Mouse (Mus musculus) spleen, adult 2 months (tissue): ENCODE data around the gene Nsmce1. TPM values are rescaled to one million over a fixed set of nuclear protein-coding genes. Genes with fewer than 3 reads are reported as not detected.

Source experiments
- DNase-seq, 2 experiments: peaks; one replicate each; pipeline versions ENCODE4 v3.0.0 to v3.0.0-alpha.2; 2012 to 2021; ENCODE audit warnings: low spot score in 2 of 2, low read depth in 1 of 2
- H3K27ac ChIP-seq: fragments of 200-500 bp; 2 replicates; pipeline ENCODE4 v1.5.1; 2012; ENCODE audit warnings: low read length, inconsistent platforms; ENCODE audit not compliant: insufficient read depth
- H3K27me3 ChIP-seq: fragments of 200-500 bp; 2 replicates; pipeline ENCODE4 v1.6.1; 2012; ENCODE audit warnings: mild to moderate bottlenecking, moderate library complexity, low read length, inconsistent platforms; ENCODE audit not compliant: control insufficient read depth, insufficient read depth
- H3K36me3 ChIP-seq: fragments of 200-500 bp; 2 replicates; pipeline ENCODE4 v1.6.1; 2012; ENCODE audit warnings: mild to moderate bottlenecking, low read length, inconsistent platforms; ENCODE audit not compliant: control insufficient read depth, insufficient read depth
- H3K4me1 ChIP-seq: fragments of 200-500 bp; 2 replicates; pipeline ENCODE4 v1.6.1; 2011; ENCODE audit warnings: inconsistent platforms; ENCODE audit not compliant: control insufficient read depth, insufficient read depth, insufficient read length
- H3K4me3 ChIP-seq: fragments of 200-500 bp; 2 replicates; pipeline ENCODE4 v1.5.1; 2011; ENCODE audit warnings: mild to moderate bottlenecking, inconsistent platforms; ENCODE audit not compliant: insufficient read depth, insufficient read length; ENCODE audit errors: extremely low read depth
- CTCF ChIP-seq: fragments of 200-500 bp; IDR thresholded peaks from 2 replicates; pipeline ENCODE4 v1.5.1; 2011; ENCODE audit warnings: mild to moderate bottlenecking, inconsistent platforms; ENCODE audit not compliant: insufficient read depth, insufficient read length, insufficient replicate concordance; ENCODE audit errors: extremely low read depth
- POLR2A ChIP-seq: fragments of 200-500 bp; IDR thresholded peaks from 2 replicates; pipeline ENCODE4 v1.6.1; 2011; ENCODE audit warnings: low read depth, low read length, inconsistent platforms
- WGBS: fragments of 180-500 bp; shearing (Covaris S2); methylation state at CpG from one replicate; pipeline ENCODE4 v1.1.7; 2018; 5-methylcytosine and 5-hydroxymethylcytosine counted together
- polyA plus RNA-seq: library from polyadenylated mRNA; depleted of rRNA; stranded (reverse); fragments of >200 nt; gene quantifications from 2 replicates; pipeline ENCODE4 v1.2.3, GENCODE M21; 2012

The Nsmce1 gene
- polyA plus RNA-seq, 1 experiment, result 38.4 TPM

DNA sequence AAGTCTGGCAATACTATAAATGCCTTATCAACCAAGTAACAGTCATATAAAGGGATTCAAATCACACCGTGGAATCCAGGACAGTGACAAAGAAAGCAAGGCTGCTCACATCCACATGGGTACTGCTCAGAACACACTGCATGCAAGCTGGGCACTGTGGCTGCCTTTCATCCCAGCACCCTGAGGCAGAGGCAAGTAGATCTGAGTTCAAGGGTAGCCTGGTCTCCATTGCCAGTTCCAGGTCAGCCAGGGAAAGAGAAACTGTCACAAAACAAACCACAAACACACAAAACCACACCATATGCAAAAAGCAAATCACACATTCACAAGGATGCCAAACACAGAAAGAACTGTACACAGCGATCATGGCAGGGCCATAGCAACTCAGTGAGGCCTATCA lies 1.8 kb downstream of the Nsmce1 start:
- TF ChIP-seq POLR2A (no peak), CTCF (no peak)
- no peak overlapping the region for H3K4me3 ChIP-seq
- H3K36me3 ChIP-seq, result peaks cover 1% of the 10 kb centered on the region; the same call in 1 of the 2 replicates
- 40% methylated on average over 2 of the region's 2 CpGs for WGBS
- H3K27ac ChIP-seq, result peak overlapping the region; percentile 92
- H3K27me3 ChIP-seq, result no peaks in the 10 kb centered on the region
- no peak for DNase-seq
- peaks cover 61% of the 10 kb centered on the region for H3K4me1 ChIP-seq

DNA sequence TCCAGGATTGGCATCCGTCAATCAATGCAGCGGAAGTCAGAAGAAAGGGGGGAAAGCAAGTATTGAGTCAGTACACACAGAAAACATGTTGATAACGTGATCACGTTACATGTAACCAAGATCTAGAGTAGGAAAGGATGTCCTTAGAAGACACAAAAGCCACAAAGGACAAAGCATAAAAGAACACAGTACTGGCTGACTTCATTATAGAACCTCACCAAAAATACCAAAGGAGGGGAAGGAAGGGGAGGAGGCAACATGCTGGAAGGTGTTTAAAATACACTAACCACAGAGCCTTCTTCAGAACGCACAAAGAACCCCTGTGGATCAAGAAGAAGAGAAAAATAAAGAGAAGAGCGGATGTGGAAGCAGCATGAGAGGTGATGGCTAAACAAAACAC lies 2.7 kb downstream of the Nsmce1 start:
- TF ChIP-seq CTCF (no peak), POLR2A (no peak; the same call in 1 of the 2 replicates)
- Histone ChIP-seq H3K4me1 (peaks cover 56% of the 10 kb centered on the region), H3K36me3 (peaks cover 3% of the 10 kb centered on the region), H3K27ac (peak overlapping the region; percentile 92), H3K4me3 (no peak overlapping the region), H3K27me3 (no peaks in the 10 kb centered on the region)
- WGBS, result 44% methylated on average over 6 of the region's 6 CpGs
- peak in 1 of 2 experiments; percentile 69 for DNase-seq

DNA sequence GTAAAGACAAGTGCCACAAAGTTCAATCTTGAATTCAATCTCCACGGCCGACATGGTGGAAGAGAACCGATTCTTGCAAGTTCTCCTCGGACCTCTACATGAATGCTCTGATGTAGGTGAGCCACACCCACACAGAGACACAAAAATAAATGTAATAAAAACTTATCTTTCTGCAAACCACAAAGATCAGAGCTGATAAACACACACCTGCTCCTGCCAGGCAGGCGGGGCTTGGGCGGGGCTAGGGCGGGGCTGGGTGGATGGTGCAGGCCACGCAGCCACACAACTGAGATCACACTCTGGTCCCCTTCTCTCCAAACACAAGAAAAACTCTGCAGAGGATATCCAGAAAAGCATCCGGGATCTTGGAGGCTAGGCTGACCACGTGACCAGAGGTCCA lies 4.3 kb downstream of the Nsmce1 start:
- peak in 1 of 2 experiments; percentile 34 for DNase-seq
- 44% methylated on average over 10 of the region's 10 CpGs for WGBS
- no peak overlapping the region for H3K4me3 ChIP-seq
- H3K36me3 ChIP-seq, result peaks cover 8% of the 10 kb centered on the region
- peak overlapping the region; percentile 92 for H3K27ac ChIP-seq
- peaks cover 46% of the 10 kb centered on the region for H3K4me1 ChIP-seq
- TF ChIP-seq POLR2A, result peak; percentile 13; the same call in 1 of the 2 replicates
- TF ChIP-seq CTCF, result no peak
- H3K27me3 ChIP-seq, result no peaks in the 10 kb centered on the region

DNA sequence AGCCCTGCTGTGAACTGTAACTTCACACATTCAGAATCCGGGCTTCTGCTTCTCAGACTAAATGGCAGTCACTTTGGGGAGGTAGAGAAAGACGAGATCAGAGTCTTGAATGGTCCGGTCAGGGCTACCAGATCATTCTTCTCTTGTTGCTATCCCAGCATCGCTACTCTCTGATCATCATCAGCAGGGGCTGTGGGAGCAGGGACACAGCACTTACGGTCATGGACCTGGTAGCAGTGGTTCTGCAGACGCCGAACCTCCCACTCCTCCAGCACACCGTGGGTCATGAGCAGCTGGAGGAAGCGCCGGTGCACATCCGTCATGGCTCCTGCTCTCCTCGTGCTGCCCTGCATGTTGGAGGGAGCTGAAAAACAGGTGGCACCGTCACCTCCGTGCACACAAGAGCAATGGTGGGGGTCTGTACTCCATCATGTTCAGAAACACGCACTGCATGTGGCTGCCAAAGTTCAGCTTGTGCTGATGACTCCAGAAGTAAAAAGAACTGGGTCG lies 5.2 kb downstream of the Nsmce1 start:
- Histone ChIP-seq H3K36me3 (peaks cover 12% of the 10 kb centered on the region), H3K27me3 (no peaks in the 10 kb centered on the region), H3K4me3 (no peak overlapping the region), H3K4me1 (peaks cover 46% of the 10 kb centered on the region), H3K27ac (peak overlapping the region; percentile 91)
- DNase-seq, result no peak
- no peak for TF ChIP-seq CTCF
- TF ChIP-seq POLR2A, result no peak
- 78% methylated on average over 16 of the region's 16 CpGs for WGBS

DNA sequence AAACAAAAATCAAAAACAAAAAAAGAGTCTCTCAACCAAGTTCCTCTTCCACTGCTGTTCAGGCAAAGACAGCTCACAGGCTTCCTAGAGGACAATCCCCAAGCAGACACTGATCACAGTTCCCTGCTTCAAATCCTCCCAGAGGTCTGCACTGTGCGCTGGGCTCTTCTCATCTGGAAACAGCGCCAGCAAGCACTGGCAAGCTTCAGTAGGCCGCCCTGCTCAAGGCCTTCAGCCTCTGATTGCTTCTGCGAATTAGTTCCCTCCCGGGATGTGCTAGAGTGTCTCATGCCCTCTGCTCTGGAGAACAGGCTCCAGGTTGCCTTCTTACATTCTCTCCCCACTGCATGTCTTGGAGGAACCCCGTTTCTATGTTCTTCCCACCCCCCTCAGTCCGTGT lies 6.6 kb downstream of the Nsmce1 start:
- H3K27me3 ChIP-seq, result no peaks in the 10 kb centered on the region
- H3K4me1 ChIP-seq, result peaks cover 40% of the 10 kb centered on the region
- H3K4me3 ChIP-seq, result no peak overlapping the region
- 90% methylated on average over 7 of the region's 7 CpGs for WGBS
- TF ChIP-seq POLR2A (no peak), CTCF (no peak)
- H3K27ac ChIP-seq, result peak overlapping the region; percentile 40
- no peak for DNase-seq
- peaks cover 13% of the 10 kb centered on the region for H3K36me3 ChIP-seq

DNA sequence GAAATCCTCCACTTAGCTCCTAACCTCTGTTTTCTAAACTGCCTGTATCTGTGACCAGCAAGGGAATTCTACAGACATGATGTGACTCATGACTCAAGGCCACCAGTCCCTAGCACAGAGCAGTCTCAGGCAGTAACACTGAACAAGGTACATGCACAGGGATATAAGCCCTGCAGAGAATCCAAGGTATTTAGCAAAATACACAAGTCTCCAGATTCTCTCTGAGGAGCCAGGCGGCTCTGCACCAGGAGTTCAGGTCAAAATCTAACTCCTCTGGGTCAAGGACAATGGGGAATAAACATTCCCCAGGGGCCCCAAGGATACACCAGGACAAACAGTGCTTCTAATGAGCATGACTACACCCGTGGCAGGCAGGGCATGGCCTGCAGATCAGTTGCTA lies 8.5 kb downstream of the Nsmce1 start:
- Histone ChIP-seq H3K4me3 (no peak overlapping the region), H3K4me1 (peaks cover 25% of the 10 kb centered on the region), H3K27me3 (no peaks in the 10 kb centered on the region), H3K27ac (no peak overlapping the region), H3K36me3 (peaks cover 13% of the 10 kb centered on the region)
- WGBS, result 92% methylated on average over 2 of the region's 2 CpGs
- DNase-seq, result no peak
- TF ChIP-seq CTCF (no peak), POLR2A (no peak)

DNA sequence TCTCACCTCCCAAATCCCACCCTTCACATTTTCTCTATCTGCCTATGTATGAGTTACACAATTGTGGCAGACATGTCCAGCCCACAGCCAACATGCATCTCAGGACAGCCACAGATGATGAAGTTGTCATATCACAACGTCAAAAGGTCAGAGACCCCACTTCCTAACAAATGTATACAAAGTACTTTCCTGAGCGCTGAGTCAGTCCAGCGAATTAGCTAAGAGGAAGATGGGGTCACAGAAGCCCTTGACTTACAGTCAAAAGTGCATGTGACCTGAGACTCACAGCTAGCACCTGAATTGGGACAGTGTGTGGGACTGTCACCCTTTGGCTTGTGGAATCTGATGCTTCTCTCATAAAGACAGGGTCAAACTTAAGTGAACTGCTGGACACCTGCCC lies 9.1 kb downstream of the Nsmce1 start:
- WGBS, result 78% methylated on average over 3 of the region's 3 CpGs
- no peak for DNase-seq
- TF ChIP-seq POLR2A (no peak), CTCF (no peak)
- no peak overlapping the region for H3K27ac ChIP-seq
- H3K4me3 ChIP-seq, result no peak overlapping the region
- H3K36me3 ChIP-seq, result peaks cover 14% of the 10 kb centered on the region
- peaks cover 28% of the 10 kb centered on the region for H3K4me1 ChIP-seq
- no peaks in the 10 kb centered on the region for H3K27me3 ChIP-seq

DNA sequence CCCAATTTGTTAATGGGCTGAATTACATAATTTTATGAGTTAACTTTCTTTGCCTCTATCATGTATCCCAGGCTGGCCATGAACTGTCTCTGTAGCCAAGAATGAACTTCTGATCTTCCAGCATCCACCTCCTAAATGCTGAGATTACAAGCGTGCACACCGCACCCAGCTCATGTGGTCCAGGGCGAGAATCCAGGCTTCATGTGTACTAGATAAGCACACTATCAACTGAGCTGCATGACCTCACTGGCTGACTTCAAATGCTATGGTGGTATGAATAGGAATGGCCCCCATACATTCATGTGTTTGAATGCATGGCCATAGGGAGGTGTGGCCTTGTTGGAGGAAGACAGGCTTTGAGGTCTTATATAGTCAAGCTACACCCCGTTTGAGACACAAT lies 10.9 kb downstream of the Nsmce1 start:
- no peak for DNase-seq
- Histone ChIP-seq H3K27me3 (no peaks in the 10 kb centered on the region), H3K36me3 (peaks cover 14% of the 10 kb centered on the region), H3K27ac (no peak overlapping the region), H3K4me3 (no peak overlapping the region), H3K4me1 (peaks cover 33% of the 10 kb centered on the region)
- TF ChIP-seq CTCF, result no peak
- 88% methylated on average over 4 of the region's 4 CpGs for WGBS
